Mouse (Mus musculus) brain, embryonic 14.5 days (tissue): ENCODE results near the gene Unc79.

Experiments
- CTCF ChIP-seq: fragments of 200-500 bp; IDR thresholded peaks from 2 replicates; pipeline ENCODE4 v1.5.1; 2012; ENCODE audit warnings: inconsistent platforms, mild to moderate bottlenecking, moderate library complexity, borderline replicate concordance; ENCODE audit not compliant: insufficient read depth, insufficient read length; ENCODE audit errors: extremely low read depth
- POLR2A ChIP-seq: fragments of 200-500 bp; IDR thresholded peaks from 2 replicates; pipeline ENCODE4 v1.6.1; 2012; ENCODE audit warnings: mild to moderate bottlenecking, inconsistent platforms, borderline replicate concordance; ENCODE audit not compliant: poor library complexity, insufficient read depth, insufficient read length, severe bottlenecking; ENCODE audit errors: extremely low read depth

DNA sequence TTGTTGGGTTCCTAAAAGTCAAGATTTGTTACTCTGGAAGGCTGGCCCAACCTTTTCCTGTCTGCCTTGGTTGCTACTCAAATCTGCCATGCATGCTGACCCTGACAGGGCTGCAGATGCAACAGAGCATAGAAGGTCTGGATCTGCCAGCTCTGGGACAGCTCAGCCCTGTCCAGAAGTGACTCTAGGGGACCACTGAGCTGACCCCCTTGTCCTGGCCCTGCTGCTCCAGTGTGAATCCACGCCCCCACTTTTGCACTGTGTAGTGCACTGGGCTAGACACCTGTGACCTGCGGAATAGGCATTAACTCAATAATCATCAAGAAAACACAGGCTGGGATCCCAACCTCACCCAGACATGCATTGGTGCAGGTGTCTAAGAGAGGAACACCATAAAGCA is 266.1 kb downstream of the Unc79 start:
- TF ChIP-seq CTCF = no peak
- no peak for TF ChIP-seq POLR2A
